Mouse (Mus musculus): ENCODE measurements at regions not wholly inside any gene's neighbourhood (a gene's known extent, or its start where the extent isn't known, plus 50 kb on each side); places are given as distances from the start of the nearest gene placed in this dataset.
"Not testable (repeated sequence)": the region's sequence is repeated elsewhere in the genome, so short reads cannot be mapped to it uniquely, and the experiment has no call there.

DNA sequence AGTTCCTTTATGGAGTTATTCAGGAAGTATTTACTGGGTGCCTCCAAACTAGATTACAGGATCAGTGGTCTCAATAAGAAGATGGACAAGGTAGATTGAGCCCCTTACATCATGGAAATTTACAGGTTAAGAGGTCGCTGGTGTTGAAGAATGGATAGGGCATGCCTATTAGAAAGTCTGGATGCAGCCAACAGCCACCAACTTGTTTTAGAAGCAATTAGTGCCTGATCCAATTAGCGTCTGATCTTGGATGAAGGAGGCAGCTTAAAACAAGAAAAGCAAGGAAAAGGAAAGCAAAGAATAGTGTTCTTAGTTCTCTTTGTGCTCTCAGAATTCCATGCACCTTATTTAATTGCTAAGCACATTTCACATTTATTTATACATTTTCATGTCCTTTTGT lies 182.8 kb upstream of the Tsc22d2 start:
- Histone ChIP-seq H3K4me3 (ENCODE audit: insufficient read depth, low read length) (no peak overlapping the region), H3K27ac (ENCODE audit: insufficient read depth, low read length) (no peak overlapping the region), H3K4me1 (ENCODE audit: control insufficient read depth, insufficient read depth, low read length) (no peaks in the 10 kb centered on the region)
- TF ChIP-seq POLR2A (IDR thresholded peaks at IDR 0.05; ENCODE audit: low read depth, low read length) = no peak
- no peak for TF ChIP-seq CTCF (IDR thresholded peaks at IDR 0.05; ENCODE audit: borderline replicate concordance, insufficient read depth, low read length)

- Histone ChIP-seq H3K27ac (ENCODE audit: insufficient read depth, low read length) (no peak overlapping the region), H3K4me3 (ENCODE audit: insufficient read depth, low read length) (no peak overlapping the region), H3K4me1 (ENCODE audit: control insufficient read depth, insufficient read depth, low read length) (no peaks in the 10 kb centered on the region)
- TF ChIP-seq POLR2A (IDR thresholded peaks at IDR 0.05; ENCODE audit: low read depth, low read length) (no peak), CTCF (IDR thresholded peaks at IDR 0.05; ENCODE audit: borderline replicate concordance, insufficient read depth, low read length) (no peak)
These were observed 181.2 kb upstream of the Tsc22d2 start for GRCm38 (mm10) chr3:58233296-58233695.

DNA sequence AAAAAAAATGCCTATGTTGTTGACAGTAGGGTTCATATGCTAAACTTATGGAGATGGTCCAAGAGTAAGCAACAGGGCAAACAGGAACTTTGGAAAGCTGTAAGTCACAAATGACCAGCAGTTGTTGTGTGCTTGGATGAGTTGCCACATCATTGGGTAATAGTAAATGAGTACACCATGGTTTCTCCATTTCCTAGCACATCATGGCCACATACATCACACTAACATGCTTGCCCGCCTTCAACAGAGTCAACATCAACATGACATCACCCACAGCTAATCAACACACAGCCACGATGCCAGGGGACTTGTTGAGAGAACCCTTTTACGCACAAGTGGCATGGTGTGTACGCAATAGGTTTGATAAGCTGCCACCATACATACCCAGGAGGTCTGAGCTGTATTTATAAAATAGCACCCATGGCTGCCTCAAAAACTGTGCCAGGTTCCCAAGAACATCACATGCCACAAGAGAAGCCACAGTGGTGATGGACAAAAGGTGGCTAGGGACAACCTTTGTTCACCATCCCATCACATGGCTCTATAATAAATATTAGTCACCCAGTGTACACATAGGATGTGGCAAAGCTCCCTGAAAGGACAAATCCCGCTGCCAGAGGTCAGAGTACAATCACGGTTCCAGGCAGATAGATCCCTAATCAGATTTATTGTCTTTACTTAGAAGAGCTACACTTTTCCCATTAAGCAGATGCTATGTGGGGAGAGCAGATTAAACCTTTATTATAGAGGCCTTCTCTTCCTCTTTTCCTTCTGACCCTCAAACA lies 179.5 kb upstream of the Tsc22d2 start:
- H3K4me1 ChIP-seq (ENCODE audit: control insufficient read depth, insufficient read depth, low read length) = no peaks in the 10 kb centered on the region
- no peak overlapping the region for H3K4me3 ChIP-seq (ENCODE audit: insufficient read depth, low read length)
- H3K27ac ChIP-seq (ENCODE audit: insufficient read depth, low read length) = no peak overlapping the region
- TF ChIP-seq POLR2A (IDR thresholded peaks at IDR 0.05; ENCODE audit: low read depth, low read length) (no peak), CTCF (IDR thresholded peaks at IDR 0.05; ENCODE audit: borderline replicate concordance, insufficient read depth, low read length) (no peak)

DNA sequence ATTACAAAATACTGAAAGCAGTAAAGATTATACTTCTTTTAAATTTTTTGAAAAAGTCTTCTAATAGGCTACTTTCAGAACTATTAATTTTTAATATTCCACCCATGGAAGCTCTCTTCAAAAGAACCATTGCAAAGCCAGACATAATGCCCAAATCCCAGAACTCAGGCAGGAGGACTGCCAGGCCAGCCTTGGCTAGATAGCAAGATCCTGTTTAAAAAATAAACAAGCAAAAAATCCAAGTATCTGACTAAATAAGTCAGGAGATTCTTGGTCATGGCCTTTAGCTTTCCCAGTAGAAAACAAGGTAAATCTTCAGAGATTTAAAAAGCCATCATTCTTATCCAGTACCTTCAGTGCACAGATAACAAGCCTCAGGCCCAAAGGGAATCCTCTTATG lies 176.4 kb upstream of the Tsc22d2 start:
- H3K4me1 ChIP-seq (ENCODE audit: control insufficient read depth, insufficient read depth, low read length) = no peaks in the 10 kb centered on the region
- TF ChIP-seq CTCF (IDR thresholded peaks at IDR 0.05; ENCODE audit: borderline replicate concordance, insufficient read depth, low read length) = no peak
- no peak for TF ChIP-seq POLR2A (IDR thresholded peaks at IDR 0.05; ENCODE audit: low read depth, low read length)

GRCm38 (mm10) chr3:58240775-58241174 lies 173.7 kb upstream of the Tsc22d2 start:
- TF ChIP-seq POLR2A (IDR thresholded peaks at IDR 0.05; ENCODE audit: low read depth, low read length) (no peak), CTCF (IDR thresholded peaks at IDR 0.05; ENCODE audit: borderline replicate concordance, insufficient read depth, low read length) (no peak)
- no peak overlapping the region for H3K27ac ChIP-seq (ENCODE audit: insufficient read depth, low read length)

More for the DNA sequence above, 176.4 kb upstream of the Tsc22d2 start:
- Histone ChIP-seq H3K27ac (ENCODE audit: insufficient read depth, low read length) (no peak overlapping the region), H3K4me3 (ENCODE audit: insufficient read depth, low read length) (no peak overlapping the region)

GRCm38 (mm10) chr3:58245361-58245760 lies 169.2 kb upstream of the Tsc22d2 start:
- no peak for TF ChIP-seq CTCF (IDR thresholded peaks at IDR 0.05; ENCODE audit: borderline replicate concordance, insufficient read depth, low read length)
- no peak for TF ChIP-seq POLR2A (IDR thresholded peaks at IDR 0.05; ENCODE audit: low read depth, low read length)
- no peaks in the 10 kb centered on the region for H3K4me1 ChIP-seq (ENCODE audit: control insufficient read depth, insufficient read depth, low read length)
- H3K27ac ChIP-seq (ENCODE audit: insufficient read depth, low read length) = no peak overlapping the region
- no peak overlapping the region for H3K4me3 ChIP-seq (ENCODE audit: insufficient read depth, low read length)

More at GRCm38 (mm10) chr3:58240775-58241174, 173.7 kb upstream of the Tsc22d2 start:
- Histone ChIP-seq H3K4me3 (ENCODE audit: insufficient read depth, low read length) (no peak overlapping the region), H3K4me1 (ENCODE audit: control insufficient read depth, insufficient read depth, low read length) (no peaks in the 10 kb centered on the region)

DNA sequence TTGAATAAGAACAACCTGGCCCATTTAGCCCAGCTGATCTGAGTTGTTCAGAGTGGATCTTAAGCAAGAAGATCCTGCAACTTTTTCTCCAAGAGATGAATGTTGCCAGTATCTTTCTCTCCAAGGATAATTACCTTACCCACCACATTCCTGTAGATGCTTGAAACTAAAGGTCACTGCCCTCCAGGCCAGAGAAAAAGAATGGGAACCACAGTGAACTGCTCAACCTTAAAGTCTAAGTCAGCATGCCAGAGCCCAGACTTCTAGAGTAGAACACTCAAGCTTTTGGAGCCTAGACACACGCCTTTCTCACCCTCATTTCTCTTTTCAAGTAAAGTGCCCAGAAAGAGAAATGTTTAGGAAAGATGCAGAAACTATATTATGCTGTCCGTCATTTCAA lies 166.5 kb upstream of the Tsc22d2 start:
- TF ChIP-seq POLR2A (IDR thresholded peaks at IDR 0.05; ENCODE audit: low read depth, low read length) = no peak
- TF ChIP-seq CTCF (IDR thresholded peaks at IDR 0.05; ENCODE audit: borderline replicate concordance, insufficient read depth, low read length) = no peak
- Histone ChIP-seq H3K4me1 (ENCODE audit: control insufficient read depth, insufficient read depth, low read length) (no peaks in the 10 kb centered on the region), H3K27ac (ENCODE audit: insufficient read depth, low read length) (no peak overlapping the region), H3K4me3 (ENCODE audit: insufficient read depth, low read length) (no peak overlapping the region)

DNA sequence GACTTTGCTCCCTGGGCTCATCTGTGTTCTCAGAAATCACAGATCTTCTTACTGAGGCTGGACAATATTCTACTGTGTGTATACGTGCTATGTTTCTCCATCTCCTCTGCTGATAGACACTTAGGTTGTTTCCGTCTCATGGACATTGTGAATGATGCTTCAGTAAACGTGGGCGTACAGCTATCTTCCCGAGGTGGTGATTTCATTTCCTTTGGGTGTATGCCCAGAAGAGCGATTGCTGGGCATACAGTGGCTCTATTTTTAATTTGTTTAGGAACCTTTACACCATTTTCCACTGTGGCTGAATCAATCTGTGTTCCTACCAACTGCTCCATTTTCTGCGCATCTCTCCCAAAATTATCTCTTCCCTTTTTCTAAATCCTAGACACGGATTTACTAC lies 160.6 kb upstream of the Tsc22d2 start:
- H3K4me1 ChIP-seq (ENCODE audit: control insufficient read depth, insufficient read depth, low read length) = peaks cover 10% of the 10 kb centered on the region; the same call in 1 of the 2 replicates
- peak overlapping the region; percentile 61; the same call in 1 of the 2 replicates for H3K27ac ChIP-seq (ENCODE audit: insufficient read depth, low read length)
- TF ChIP-seq CTCF (IDR thresholded peaks at IDR 0.05; ENCODE audit: borderline replicate concordance, insufficient read depth, low read length) = no peak
- no peak overlapping the region for H3K4me3 ChIP-seq (ENCODE audit: insufficient read depth, low read length)

DNA sequence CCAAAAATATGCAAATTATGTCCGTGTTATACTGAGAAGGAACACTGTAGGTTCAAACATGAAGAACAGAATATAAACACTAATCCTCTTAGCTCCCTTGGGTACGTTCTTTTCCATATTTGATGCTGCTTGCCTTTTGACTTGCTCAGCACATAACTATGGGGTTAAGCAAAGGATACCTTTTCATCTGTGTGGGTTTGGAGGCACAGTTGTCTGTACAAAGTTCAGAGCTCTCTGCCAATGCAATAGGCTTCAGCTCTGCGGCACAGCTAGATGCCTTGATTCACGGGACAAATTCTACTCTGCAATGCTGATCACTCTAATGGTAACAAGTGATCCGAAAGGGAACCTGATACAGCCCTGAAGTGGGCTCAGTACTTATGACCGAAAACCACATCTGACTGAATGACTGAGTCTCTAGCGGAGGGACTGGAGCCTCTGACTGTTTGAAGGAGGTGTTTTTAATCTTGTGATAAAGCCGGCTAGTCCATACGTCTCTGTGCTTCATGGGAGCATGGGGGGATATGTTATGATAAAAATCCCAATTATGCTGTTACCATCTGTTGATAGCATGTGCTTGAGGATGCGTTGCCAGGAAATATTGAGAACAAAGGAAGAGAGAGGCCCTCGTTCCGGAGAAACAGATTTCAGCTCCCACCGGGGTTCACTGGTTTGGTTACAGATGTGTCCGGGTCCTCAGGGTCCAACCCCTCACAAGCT lies 146.7 kb upstream of the Tsc22d2 start:
- no peak for TF ChIP-seq CTCF (IDR thresholded peaks at IDR 0.05; ENCODE audit: borderline replicate concordance, insufficient read depth, low read length)
- TF ChIP-seq POLR2A (IDR thresholded peaks at IDR 0.05; ENCODE audit: low read depth, low read length) = no peak

DNA sequence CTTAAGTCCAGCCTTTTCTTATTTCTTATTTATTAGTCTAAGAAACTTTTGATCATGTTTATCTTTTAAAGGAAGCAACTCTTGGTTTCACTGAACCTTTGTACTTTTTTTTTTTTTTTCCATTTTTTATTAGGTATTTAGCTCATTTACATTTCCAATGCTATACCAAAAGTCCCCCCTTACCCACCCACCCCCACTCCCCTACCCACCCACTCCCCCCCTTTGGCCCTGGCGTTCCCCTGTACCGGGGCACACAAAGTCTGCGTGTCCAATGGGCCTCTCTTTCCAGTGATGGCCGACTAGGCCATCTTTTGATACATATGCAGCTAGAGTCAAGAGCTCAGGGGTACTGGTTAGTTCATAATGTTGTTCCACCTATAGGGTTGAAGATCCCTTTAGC lies 143.1 kb upstream of the Tsc22d2 start:
- not testable (repeated sequence) for H3K27ac ChIP-seq (ENCODE audit: insufficient read depth, low read length); H3K4me1 ChIP-seq (ENCODE audit: control insufficient read depth, insufficient read depth, low read length); H3K4me3 ChIP-seq (ENCODE audit: insufficient read depth, low read length)

More for the DNA sequence above, 146.7 kb upstream of the Tsc22d2 start:
- no peaks in the 10 kb centered on the region for H3K4me1 ChIP-seq (ENCODE audit: control insufficient read depth, insufficient read depth, low read length)
- H3K27ac ChIP-seq (ENCODE audit: insufficient read depth, low read length) = peak overlapping the region; percentile 62
- H3K4me3 ChIP-seq (ENCODE audit: insufficient read depth, low read length) = no peak overlapping the region
